Mouse (Mus musculus): Measurements from ENCODE around the gene Phactr1. TPM values are rescaled to one million over a fixed set of nuclear protein-coding genes. Genes with fewer than 3 reads are reported as not detected.

The Phactr1 gene
- 4.1 TPM for polyA plus RNA-seq (2015; fragmentation: Illumina TruSeq; extraction: RNeasy Lipid Tissue Mini Kit (QIAGEN cat#74804); ENCODE audit: insufficient read depth, low read depth, low replicate concordance)

GRCm38 (mm10) chr13:42680391-42680994, at the start of gene Phactr1:
TSS of gene Phactr1 (plus strand) at chr13:42680623.

GRCm38 (mm10) chr13:43171020-43171710, 490.7 kb downstream of the Phactr1 start, which contains the start of gene Tbc1d7:
TSS of gene Tbc1d7 (minus strand) at chr13:43171501.

Data from pancreas, adult 10 weeks (tissue).